Mouse (Mus musculus) hindbrain, postnatal 0 days (tissue): ENCODE measurements around the gene Gm42742. TPM values are rescaled to one million over a fixed set of nuclear protein-coding genes. Genes with fewer than 3 reads are reported as not detected.

Experiments used
- ATAC-seq: fragments of 200-750 bp; cut with Nextera tagmentation; 2 replicates; pipeline ENCODE4 v1.8.0; 2017; ENCODE audit warnings: mild to moderate bottlenecking, moderate TSS enrichment, moderate library complexity
- DNase-seq: peaks from one replicate; pipeline ENCODE4 v3.0.0-alpha.2; 2015; ENCODE audit warnings: low spot score
- H3K27ac ChIP-seq: fragments of 300-500 bp; sonication (generic); 2 replicates; pipeline ENCODE4 v1.5.1; 2014; ENCODE audit warnings: mild to moderate bottlenecking
- H3K27me3 ChIP-seq: fragments of 300-500 bp; sonication (generic); 2 replicates; pipeline ENCODE4 v1.6.1; 2014; ENCODE audit warnings: low read length, mixed read lengths; ENCODE audit not compliant: insufficient read depth
- H3K36me3 ChIP-seq: fragments of 300-500 bp; sonication (generic); 2 replicates; pipeline ENCODE4 v1.6.1; 2014; ENCODE audit warnings: low read length, mixed read lengths; ENCODE audit not compliant: insufficient read depth
- H3K4me1 ChIP-seq: fragments of 300-500 bp; sonication (generic); 2 replicates; pipeline ENCODE4 v1.6.1; 2014; ENCODE audit warnings: antibody characterized with exemption, low read length, mixed read lengths; ENCODE audit not compliant: insufficient read depth
- H3K4me2 ChIP-seq: fragments of 300-500 bp; sonication (generic); 2 replicates; pipeline ENCODE4 v1.6.1; 2014; ENCODE audit warnings: low read depth, mild to moderate bottlenecking, low read length, moderate library complexity, mixed read lengths
- H3K4me3 ChIP-seq: fragments of 300-500 bp; sonication (generic); 2 replicates; pipeline ENCODE4 v1.5.1; 2014; ENCODE audit warnings: low read length
- H3K9ac ChIP-seq: fragments of 300-500 bp; sonication (generic); replicated peaks from 2 replicates; pipeline ENCODE4 v1.6.1; 2014; ENCODE audit warnings: mild to moderate bottlenecking, low read length, moderate library complexity, mixed read lengths
- H3K9me3 ChIP-seq: fragments of 300-500 bp; sonication (generic); 2 replicates; pipeline ENCODE4 v1.6.1; 2016; ENCODE audit warnings: low read length, mixed read lengths
- CTCF ChIP-seq: IDR thresholded peaks from 2 replicates; pipeline ENCODE4 v1.5.1; 2016; ENCODE audit warnings: antibody characterized with exemption, control low read depth, low read depth
- WGBS: fragments of 180-500 bp; shearing (Covaris S2); extraction: QIAGEN DNeasy Blood & Tissue Kit; methylation state at CpG from one replicate; pipeline ENCODE4 v1.1.7; 2014; 5-methylcytosine and 5-hydroxymethylcytosine counted together
- polyA plus RNA-seq: library from polyadenylated mRNA; unstranded; fragments of >200 nt; fragmentation: Nextera tagmentation; extraction: Ambion mirVana; gene quantifications from 2 replicates; pipeline ENCODE4 v1.2.1, GENCODE M21; 2015
- total RNA-seq: library from RNA; depleted of rRNA; stranded (reverse); fragments of >200 nt; gene quantifications from 2 replicates; pipeline ENCODE4 v1.2.3, GENCODE M21; 2014

Gm42742 gene
- total and polyA plus RNA-seq, 2 experiments from 2014 or later: 40.2 to 60.2 TPM

GRCm38 (mm10) chr7:127012374-127012773, 8.5 kb downstream of the Gm42742 start:
- 81% methylated on average over 6 of the region's 6 CpGs for WGBS
- peaks cover 10% of the 10 kb centered on the region for H3K4me1 ChIP-seq
- H3K4me3 ChIP-seq: no peak overlapping the region
- no peak overlapping the region for H3K9ac ChIP-seq
- H3K4me2 ChIP-seq: no peak overlapping the region
- H3K36me3 ChIP-seq: peaks cover 16% of the 10 kb centered on the region
- H3K27me3 ChIP-seq: no peaks in the 10 kb centered on the region
- ATAC-seq: no peak
- DNase-seq: no peak
- no peak overlapping the region for H3K27ac ChIP-seq
- TF ChIP-seq CTCF: no peak
- no peaks in the 10 kb centered on the region for H3K9me3 ChIP-seq

- H3K4me2 ChIP-seq: no peak overlapping the region
- H3K9me3 ChIP-seq: no peaks in the 10 kb centered on the region
- H3K27me3 ChIP-seq: no peaks in the 10 kb centered on the region
- H3K9ac ChIP-seq: no peak overlapping the region
- ATAC-seq (no peak), DNase-seq (no peak)
- H3K4me3 ChIP-seq: no peak overlapping the region
- H3K4me1 ChIP-seq: peaks cover 10% of the 10 kb centered on the region
- no peak overlapping the region for H3K27ac ChIP-seq
- WGBS: 72% methylated on average over 2 of the region's 2 CpGs
- TF ChIP-seq CTCF: no peak
- peaks cover 16% of the 10 kb centered on the region for H3K36me3 ChIP-seq
These were observed 9.2 kb downstream of the Gm42742 start for GRCm38 (mm10) chr7:127011717-127012116.

- Histone ChIP-seq H3K36me3 (peaks cover 16% of the 10 kb centered on the region), H3K27ac (no peak overlapping the region), H3K4me2 (no peak overlapping the region), H3K9ac (no peak overlapping the region), H3K4me1 (peaks cover 9% of the 10 kb centered on the region), H3K27me3 (no peaks in the 10 kb centered on the region), H3K9me3 (no peaks in the 10 kb centered on the region), H3K4me3 (no peak overlapping the region)
- DNase-seq: no peak
- 95% methylated on average over 2 of the region's 2 CpGs for WGBS
- ATAC-seq: no peak
- no peak for TF ChIP-seq CTCF
These were observed 9.8 kb downstream of the Gm42742 start for GRCm38 (mm10) chr7:127011051-127011450.

GRCm38 (mm10) chr7:127009307-127010085, 11.4 kb downstream of the Gm42742 start:
- Histone ChIP-seq H3K9ac (no peak overlapping the region), H3K4me1 (no peaks in the 10 kb centered on the region; the same call in 1 of the 2 replicates), H3K9me3 (no peaks in the 10 kb centered on the region), H3K36me3 (peaks cover 9% of the 10 kb centered on the region), H3K4me2 (no peak overlapping the region), H3K27me3 (no peaks in the 10 kb centered on the region), H3K27ac (peak overlapping the region; percentile 64; the same call in 1 of the 2 replicates), H3K4me3 (no peak overlapping the region)
- ATAC-seq (no peak), DNase-seq (no peak)
- WGBS: 72% methylated on average over 17 of the region's 17 CpGs
- no peak for TF ChIP-seq CTCF

- H3K36me3 ChIP-seq: peaks cover 7% of the 10 kb centered on the region; the same call in 1 of the 2 replicates
- 0 out of 2 replicates have a peak overlapping the region, but pooled peaks have one; percentile 15 for H3K9ac ChIP-seq
- no peak overlapping the region for H3K4me2 ChIP-seq
- WGBS: 44% methylated on average over 9 of the region's 9 CpGs
- ATAC-seq (peak; percentile 81), DNase-seq (peak; percentile 75)
- no peak overlapping the region for H3K4me3 ChIP-seq
- H3K27me3 ChIP-seq: no peaks in the 10 kb centered on the region
- TF ChIP-seq CTCF: no peak
- H3K9me3 ChIP-seq: no peaks in the 10 kb centered on the region
- H3K27ac ChIP-seq: peak overlapping the region; percentile 64
- no peaks in the 10 kb centered on the region for H3K4me1 ChIP-seq
These were observed 12.5 kb downstream of the Gm42742 start for GRCm38 (mm10) chr7:127008239-127009019.

- Histone ChIP-seq H3K4me2 (no peak overlapping the region), H3K9ac (no peak overlapping the region), H3K36me3 (no peaks in the 10 kb centered on the region), H3K9me3 (no peaks in the 10 kb centered on the region), H3K4me3 (no peak overlapping the region), H3K27me3 (no peaks in the 10 kb centered on the region), H3K27ac (no peak overlapping the region), H3K4me1 (no peaks in the 10 kb centered on the region)
- TF ChIP-seq CTCF: no peak
- no peak for ATAC-seq
- no peak for DNase-seq
- WGBS: 84% methylated on average over 6 of the region's 6 CpGs
These were observed 13.4 kb downstream of the Gm42742 start for GRCm38 (mm10) chr7:127007313-127008024.
